Mouse (Mus musculus): ENCODE measurements around the gene Dph7.

GRCm38 (mm10) chr2:24929593-24929992, 32.6 kb upstream of the Dph7 start:
- TF ChIP-seq POLR2A (IDR thresholded peaks at IDR 0.05; ENCODE audit: borderline replicate concordance, low read depth, low read length): no peak
- no peak for TF ChIP-seq CTCF (IDR thresholded peaks at IDR 0.05; ENCODE audit: low read depth, low read length)
